Mouse (Mus musculus): Measurements from ENCODE around the gene Noct. TPM values are rescaled to one million over a fixed set of nuclear protein-coding genes. Genes with fewer than 3 reads are reported as not detected.
"Not testable (repeated sequence)": the region's sequence is repeated elsewhere in the genome, so short reads cannot be mapped to it uniquely, and the experiment has no call there.

Gene Noct
- total and polyA plus RNA-seq, 3 experiments, result 8.7 to 13.8 (median 12.0) TPM

GRCm38 (mm10) chr3:51180341-51180940 is 43.8 kb upstream of the Noct start:
- Histone ChIP-seq H3K4me1 (ENCODE audit: control insufficient read depth in 1 of 2, insufficient read depth in 2 of 2) (0 out of 4 replicates have a peak, but pooled peaks cover 0 to 3% of the 10 kb centered on the region in 2 experiments), H3K4me2 (ENCODE audit: insufficient read depth, low read depth, poor library complexity, severe bottlenecking) (no peak overlapping the region), H3K27me3 (replicated peaks) (no peaks in the 10 kb centered on the region), H3K79me2 (replicated peaks; ENCODE audit: control insufficient read depth, extremely low read depth, insufficient read depth, poor library complexity, severe bottlenecking) (no peaks in the 10 kb centered on the region), H3K9me3 (replicated peaks; ENCODE audit: low read length) (no peaks in the 10 kb centered on the region), H3K27ac (ENCODE audit: insufficient read depth, low read depth) (no peak overlapping the region), H3K4me3 (replicated peaks in 1 of 3; ENCODE audit: low read depth in 2 of 3, low read length in 2 of 3, poor library complexity in 1 of 3) (no peak overlapping the region), H3K36me3 (replicated peaks in 1 of 2; ENCODE audit: control insufficient read depth in 1 of 2, insufficient read depth in 1 of 2, low read length in 1 of 2) (no peaks in the 10 kb centered on the region), H3K9ac (ENCODE audit: insufficient read depth, low read depth) (no peak overlapping the region)
- no peak for DNase-seq (ENCODE audit: extremely low read depth)
- TF ChIP-seq TCF12 (IDR thresholded peaks at IDR 0.05; ENCODE audit: low read depth, low read length) (no peak), PAX5 (IDR thresholded peaks at IDR 0.05; ENCODE audit: low read length) (no peak), NELFE (IDR thresholded peaks at IDR 0.05; ENCODE audit: low read depth, low read length) (no peak), USF2 (conservative IDR thresholded peaks at IDR 0.05; ENCODE audit: low read depth, low read length) (no peak), GABPA (IDR thresholded peaks at IDR 0.05; ENCODE audit: insufficient replicate concordance, low read depth, low read length) (no peak), ZC3H11A (IDR thresholded peaks at IDR 0.05; ENCODE audit: low read depth, low read length) (no peak), MAFK (IDR thresholded peaks at IDR 0.05; ENCODE audit: insufficient replicate concordance, low read length) (no peak), CTCF (conservative IDR thresholded peaks at IDR 0.05 in 1 of 2, IDR thresholded peaks at IDR 0.05 in 1 of 2; ENCODE audit: low read depth in 2 of 2, low read length in 2 of 2) (no peak), UBTF (IDR thresholded peaks at IDR 0.05; ENCODE audit: low read depth, low read length) (no peak), MYC (IDR thresholded peaks at IDR 0.05; ENCODE audit: low read depth, low read length) (no peak)
- in situ Hi-C loops (cut with MboI; ENCODE audit: low pct_ligation_motif_present, low pct_unique_long_range_greater_than_20kb, low sequenced_read_pairs), result no loop called here
- dilution Hi-C loops (cut with MboI; ENCODE audit: extremely low pct_ligation_motif_present, extremely low pct_unique_long_range_greater_than_20kb, low sequenced_read_pairs), result no loop called here

GRCm38 (mm10) chr3:51182455-51182854 is 41.8 kb upstream of the Noct start:
- Histone ChIP-seq H3K9me3 (replicated peaks; ENCODE audit: low read length) (no peaks in the 10 kb centered on the region), H3K4me2 (ENCODE audit: insufficient read depth, low read depth, poor library complexity, severe bottlenecking) (no peak overlapping the region), H3K79me2 (replicated peaks; ENCODE audit: control insufficient read depth, extremely low read depth, insufficient read depth, poor library complexity, severe bottlenecking) (no peaks in the 10 kb centered on the region), H3K36me3 (replicated peaks in 1 of 2; ENCODE audit: control insufficient read depth in 1 of 2, insufficient read depth in 1 of 2, low read length in 1 of 2) (no peaks in the 10 kb centered on the region), H3K4me3 (replicated peaks in 1 of 3; ENCODE audit: low read depth in 2 of 3, low read length in 2 of 3, poor library complexity in 1 of 3) (no peak overlapping the region), H3K27ac (ENCODE audit: insufficient read depth, low read depth) (no peak overlapping the region), H3K9ac (ENCODE audit: insufficient read depth, low read depth) (no peak overlapping the region), H3K4me1 (ENCODE audit: control insufficient read depth in 1 of 2, insufficient read depth in 2 of 2) (0 out of 4 replicates have a peak, but pooled peaks cover 0 to 5% of the 10 kb centered on the region in 2 experiments), H3K27me3 (replicated peaks) (no peaks in the 10 kb centered on the region)
- dilution Hi-C loops (cut with MboI; ENCODE audit: extremely low pct_ligation_motif_present, extremely low pct_unique_long_range_greater_than_20kb, low sequenced_read_pairs), result no loop called here
- in situ Hi-C loops (cut with MboI; ENCODE audit: low pct_ligation_motif_present, low pct_unique_long_range_greater_than_20kb, low sequenced_read_pairs), result no loop called here
- no peak for DNase-seq (ENCODE audit: extremely low read depth)
- no peak for TF ChIP-seq EP300 (IDR thresholded peaks at IDR 0.05; ENCODE audit: low read length)
- TF ChIP-seq RAD21 (IDR thresholded peaks at IDR 0.05; ENCODE audit: low read depth, low read length), result no peak
- TF ChIP-seq SMC3 (IDR thresholded peaks at IDR 0.05; ENCODE audit: low read depth, low read length), result no peak
- TF ChIP-seq E2F4 (IDR thresholded peaks at IDR 0.05; ENCODE audit: insufficient replicate concordance, low read depth, low read length), result no peak
- TF ChIP-seq CHD2 (IDR thresholded peaks at IDR 0.05; ENCODE audit: low read length), result no peak
- TF ChIP-seq MAZ (IDR thresholded peaks at IDR 0.05; ENCODE audit: low read depth, low read length), result no peak
- TF ChIP-seq MEF2A (IDR thresholded peaks at IDR 0.05; ENCODE audit: borderline replicate concordance, low read depth, low read length), result no peak
- no peak for TF ChIP-seq KAT2A (IDR thresholded peaks at IDR 0.05; ENCODE audit: insufficient replicate concordance, low read length)
- TF ChIP-seq JUND (conservative IDR thresholded peaks at IDR 0.05; ENCODE audit: low read depth, low read length), result no peak
- no peak for TF ChIP-seq UBTF (IDR thresholded peaks at IDR 0.05; ENCODE audit: low read depth, low read length)
- TF ChIP-seq CTCF (conservative IDR thresholded peaks at IDR 0.05 in 1 of 2, IDR thresholded peaks at IDR 0.05 in 1 of 2; ENCODE audit: low read depth in 2 of 2, low read length in 2 of 2), result no peak
- TF ChIP-seq CHD1 (IDR thresholded peaks at IDR 0.05; ENCODE audit: low read depth, low read length), result no peak
- no peak for TF ChIP-seq MAFK (IDR thresholded peaks at IDR 0.05; ENCODE audit: insufficient replicate concordance, low read length)
- TF ChIP-seq MXI1 (IDR thresholded peaks at IDR 0.05; ENCODE audit: low read depth, low read length), result no peak
- no peak for TF ChIP-seq RCOR1 (conservative IDR thresholded peaks at IDR 0.05; ENCODE audit: low read depth, low read length)
- no peak for TF ChIP-seq PAX5 (IDR thresholded peaks at IDR 0.05; ENCODE audit: low read length)
- TF ChIP-seq ZNF384 (IDR thresholded peaks at IDR 0.05; ENCODE audit: low read depth, low read length), result no peak
- no peak for TF ChIP-seq IRF4 (IDR thresholded peaks at IDR 0.05; ENCODE audit: low read depth, low read length)

GRCm38 (mm10) chr3:51183508-51183907 is 40.7 kb upstream of the Noct start:
- H3K4me2 ChIP-seq (ENCODE audit: insufficient read depth, low read depth, poor library complexity, severe bottlenecking); H3K9me3 ChIP-seq (replicated peaks; ENCODE audit: low read length); DNase-seq (ENCODE audit: extremely low read depth); H3K36me3 ChIP-seq (replicated peaks in 1 of 2; ENCODE audit: control insufficient read depth in 1 of 2, insufficient read depth in 1 of 2, low read length in 1 of 2); H3K79me2 ChIP-seq (replicated peaks; ENCODE audit: control insufficient read depth, extremely low read depth, insufficient read depth, poor library complexity, severe bottlenecking); H3K4me3 ChIP-seq (replicated peaks in 1 of 3; ENCODE audit: low read depth in 2 of 3, low read length in 2 of 3, poor library complexity in 1 of 3); H3K4me1 ChIP-seq (ENCODE audit: control insufficient read depth in 1 of 2, insufficient read depth in 2 of 2); H3K27me3 ChIP-seq (replicated peaks); in situ Hi-C loops (cut with MboI; ENCODE audit: low pct_ligation_motif_present, low pct_unique_long_range_greater_than_20kb, low sequenced_read_pairs); H3K27ac ChIP-seq (ENCODE audit: insufficient read depth, low read depth); dilution Hi-C loops (cut with MboI; ENCODE audit: extremely low pct_ligation_motif_present, extremely low pct_unique_long_range_greater_than_20kb, low sequenced_read_pairs); H3K9ac ChIP-seq (ENCODE audit: insufficient read depth, low read depth): not testable (repeated sequence)

Measured in CH12.LX (cell line).